Mouse (Mus musculus): ENCODE data around the gene Cadps2. TPM values are rescaled to one million over a fixed set of nuclear protein-coding genes. Genes with fewer than 3 reads are reported as not detected.

Gene Cadps2
- polyA plus RNA-seq, 1 experiment from 2014 or later = 6.1 TPM

DNA sequence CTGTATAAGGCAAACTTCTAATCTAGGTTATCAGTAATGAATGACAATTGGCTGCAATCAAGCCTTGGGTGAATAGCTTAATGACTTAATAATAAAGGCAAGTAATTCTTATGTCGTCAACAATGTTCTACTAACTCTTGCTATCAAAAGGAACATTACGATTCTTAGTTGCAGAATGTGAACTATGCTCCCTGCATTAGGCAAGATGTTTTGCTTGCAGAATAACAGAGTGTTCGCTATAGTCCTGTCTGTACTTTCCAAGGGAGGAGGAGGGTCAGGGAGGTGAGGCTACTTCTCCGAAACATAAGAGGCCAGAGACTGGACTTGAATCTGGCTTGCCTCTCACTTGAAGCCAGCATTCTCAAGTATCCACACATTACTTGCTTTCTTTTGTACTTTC lies 446.5 kb downstream of the Cadps2 start:
- no peaks in the 10 kb centered on the region for H3K4me1 ChIP-seq (ENCODE audit: control insufficient read depth, insufficient read depth, low read length)
- no peak for ATAC-seq
- no peak overlapping the region for H3K9ac ChIP-seq (ENCODE audit: low read depth, low read length)
- no peak overlapping the region for H3K4me3 ChIP-seq (ENCODE audit: low read depth, low read length)
- no peaks in the 10 kb centered on the region for H3K36me3 ChIP-seq (ENCODE audit: control insufficient read depth, insufficient read depth, low read length)
- no peak overlapping the region for H3K27ac ChIP-seq (ENCODE audit: low read length)
- H3K9me3 ChIP-seq (replicated peaks; ENCODE audit: control insufficient read depth, low read length, poor library complexity, severe bottlenecking) = no peaks in the 10 kb centered on the region
- 85% methylated on average over 4 of the region's 4 CpGs for WGBS
- H3K4me2 ChIP-seq (ENCODE audit: low read length) = no peak overlapping the region
- H3K27me3 ChIP-seq (ENCODE audit: control insufficient read depth, insufficient read depth, low read depth, low read length) = peaks cover 9% of the 10 kb centered on the region

- ATAC-seq = no peak
- Histone ChIP-seq H3K9me3 (replicated peaks; ENCODE audit: control insufficient read depth, low read length, poor library complexity, severe bottlenecking) (no peaks in the 10 kb centered on the region), H3K4me1 (ENCODE audit: control insufficient read depth, insufficient read depth, low read length) (peaks cover 10% of the 10 kb centered on the region), H3K4me3 (ENCODE audit: low read depth, low read length) (no peak overlapping the region), H3K4me2 (ENCODE audit: low read length) (no peak overlapping the region), H3K27ac (ENCODE audit: low read length) (no peak overlapping the region), H3K9ac (ENCODE audit: low read depth, low read length) (no peak overlapping the region), H3K27me3 (ENCODE audit: control insufficient read depth, insufficient read depth, low read depth, low read length) (peaks cover 17% of the 10 kb centered on the region), H3K36me3 (ENCODE audit: control insufficient read depth, insufficient read depth, low read length) (no peaks in the 10 kb centered on the region)
- WGBS = 8% methylated on average over 5 of the region's 5 CpGs
These were observed 452.5 kb downstream of the Cadps2 start for GRCm38 (mm10) chr6:23386711-23387110.

- H3K4me3 ChIP-seq (ENCODE audit: low read depth, low read length) = no peak overlapping the region
- peaks cover 16% of the 10 kb centered on the region for H3K27me3 ChIP-seq (ENCODE audit: control insufficient read depth, insufficient read depth, low read depth, low read length)
- WGBS = 15% methylated on average over 1 of the region's 1 CpGs
- H3K9me3 ChIP-seq (replicated peaks; ENCODE audit: control insufficient read depth, low read length, poor library complexity, severe bottlenecking) = no peaks in the 10 kb centered on the region
- H3K4me1 ChIP-seq (ENCODE audit: control insufficient read depth, insufficient read depth, low read length) = peaks cover 12% of the 10 kb centered on the region
- H3K9ac ChIP-seq (ENCODE audit: low read depth, low read length) = no peak overlapping the region
- no peaks in the 10 kb centered on the region for H3K36me3 ChIP-seq (ENCODE audit: control insufficient read depth, insufficient read depth, low read length)
- H3K27ac ChIP-seq (ENCODE audit: low read length) = no peak overlapping the region
- peak overlapping the region; percentile 31; the same call in 1 of the 2 replicates for H3K4me2 ChIP-seq (ENCODE audit: low read length)
- peak; percentile 74 for ATAC-seq
These were observed 456.2 kb downstream of the Cadps2 start for GRCm38 (mm10) chr6:23383004-23383347.

GRCm38 (mm10) chr6:23382283-23383003 lies 456.8 kb downstream of the Cadps2 start:
- Histone ChIP-seq H3K4me3 (ENCODE audit: low read depth, low read length) (no peak overlapping the region), H3K9me3 (replicated peaks; ENCODE audit: control insufficient read depth, low read length, poor library complexity, severe bottlenecking) (no peaks in the 10 kb centered on the region), H3K4me1 (ENCODE audit: control insufficient read depth, insufficient read depth, low read length) (peaks cover 12% of the 10 kb centered on the region), H3K27me3 (ENCODE audit: control insufficient read depth, insufficient read depth, low read depth, low read length) (peaks cover 16% of the 10 kb centered on the region), H3K27ac (ENCODE audit: low read length) (no peak overlapping the region), H3K4me2 (ENCODE audit: low read length) (peak overlapping the region; percentile 31), H3K9ac (ENCODE audit: low read depth, low read length) (no peak overlapping the region), H3K36me3 (ENCODE audit: control insufficient read depth, insufficient read depth, low read length) (no peaks in the 10 kb centered on the region)
- WGBS = 9% methylated on average over 12 of the region's 12 CpGs
- peak; percentile 76 for ATAC-seq

GRCm38 (mm10) chr6:23376327-23376726 lies 462.9 kb downstream of the Cadps2 start:
- H3K36me3 ChIP-seq (ENCODE audit: control insufficient read depth, insufficient read depth, low read length) = no peaks in the 10 kb centered on the region
- no peak for ATAC-seq
- WGBS = 91% methylated on average over 7 of the region's 7 CpGs
- no peaks in the 10 kb centered on the region for H3K4me1 ChIP-seq (ENCODE audit: control insufficient read depth, insufficient read depth, low read length)
- H3K27me3 ChIP-seq (ENCODE audit: control insufficient read depth, insufficient read depth, low read depth, low read length) = peaks cover 3% of the 10 kb centered on the region; the same call in 1 of the 2 replicates
- no peak overlapping the region for H3K9ac ChIP-seq (ENCODE audit: low read depth, low read length)
- no peak overlapping the region for H3K4me2 ChIP-seq (ENCODE audit: low read length)
- no peak overlapping the region for H3K27ac ChIP-seq (ENCODE audit: low read length)
- H3K4me3 ChIP-seq (ENCODE audit: low read depth, low read length) = no peak overlapping the region
- no peaks in the 10 kb centered on the region for H3K9me3 ChIP-seq (replicated peaks; ENCODE audit: control insufficient read depth, low read length, poor library complexity, severe bottlenecking)

- WGBS = 40% methylated on average over 8 of the region's 8 CpGs
- Histone ChIP-seq H3K27me3 (ENCODE audit: control insufficient read depth, insufficient read depth, low read depth, low read length) (no peaks in the 10 kb centered on the region), H3K27ac (ENCODE audit: low read length) (no peak overlapping the region), H3K4me1 (ENCODE audit: control insufficient read depth, insufficient read depth, low read length) (no peaks in the 10 kb centered on the region; the same call in 1 of the 2 replicates), H3K4me2 (ENCODE audit: low read length) (no peak overlapping the region), H3K9me3 (replicated peaks; ENCODE audit: control insufficient read depth, low read length, poor library complexity, severe bottlenecking) (no peaks in the 10 kb centered on the region), H3K9ac (ENCODE audit: low read depth, low read length) (no peak overlapping the region), H3K36me3 (ENCODE audit: control insufficient read depth, insufficient read depth, low read length) (no peaks in the 10 kb centered on the region), H3K4me3 (ENCODE audit: low read depth, low read length) (no peak overlapping the region)
- ATAC-seq = no peak
These were observed 477.3 kb downstream of the Cadps2 start for GRCm38 (mm10) chr6:23361842-23362451.

GRCm38 (mm10) chr6:23360596-23360995 lies 478.6 kb downstream of the Cadps2 start:
- H3K9ac ChIP-seq (ENCODE audit: low read depth, low read length) = no peak overlapping the region
- H3K27ac ChIP-seq (ENCODE audit: low read length) = no peak overlapping the region
- H3K4me3 ChIP-seq (ENCODE audit: low read depth, low read length) = no peak overlapping the region
- H3K4me2 ChIP-seq (ENCODE audit: low read length) = no peak overlapping the region
- ATAC-seq = no peak
- no peaks in the 10 kb centered on the region for H3K36me3 ChIP-seq (ENCODE audit: control insufficient read depth, insufficient read depth, low read length)
- H3K4me1 ChIP-seq (ENCODE audit: control insufficient read depth, insufficient read depth, low read length) = no peaks in the 10 kb centered on the region; the same call in 1 of the 2 replicates
- 67% methylated on average over 2 of the region's 2 CpGs for WGBS
- no peaks in the 10 kb centered on the region for H3K27me3 ChIP-seq (ENCODE audit: control insufficient read depth, insufficient read depth, low read depth, low read length)
- no peaks in the 10 kb centered on the region for H3K9me3 ChIP-seq (replicated peaks; ENCODE audit: control insufficient read depth, low read length, poor library complexity, severe bottlenecking)

- no peaks in the 10 kb centered on the region for H3K36me3 ChIP-seq (ENCODE audit: control insufficient read depth, insufficient read depth, low read length)
- H3K9me3 ChIP-seq (replicated peaks; ENCODE audit: control insufficient read depth, low read length, poor library complexity, severe bottlenecking) = no peaks in the 10 kb centered on the region
- H3K9ac ChIP-seq (ENCODE audit: low read depth, low read length) = no peak overlapping the region
- no peak overlapping the region for H3K4me2 ChIP-seq (ENCODE audit: low read length)
- ATAC-seq = no peak
- WGBS = 44% methylated on average over 4 of the region's 4 CpGs
- no peak overlapping the region for H3K4me3 ChIP-seq (ENCODE audit: low read depth, low read length)
- no peak overlapping the region for H3K27ac ChIP-seq (ENCODE audit: low read length)
- peaks cover 3% of the 10 kb centered on the region; the same call in 1 of the 2 replicates for H3K4me1 ChIP-seq (ENCODE audit: control insufficient read depth, insufficient read depth, low read length)
- no peaks in the 10 kb centered on the region for H3K27me3 ChIP-seq (ENCODE audit: control insufficient read depth, insufficient read depth, low read depth, low read length)
These were observed 483.1 kb downstream of the Cadps2 start for GRCm38 (mm10) chr6:23356141-23356540.

GRCm38 (mm10) chr6:23353480-23353879 lies 485.7 kb downstream of the Cadps2 start:
- ATAC-seq = peak; percentile 84

More at GRCm38 (mm10) chr6:23353480-23353879, 485.7 kb downstream of the Cadps2 start:
- 9% methylated on average over 7 of the region's 7 CpGs for WGBS
- H3K4me3 ChIP-seq (ENCODE audit: low read depth, low read length) = no peak overlapping the region
- H3K9me3 ChIP-seq (replicated peaks; ENCODE audit: control insufficient read depth, low read length, poor library complexity, severe bottlenecking) = no peaks in the 10 kb centered on the region
- peaks cover 3% of the 10 kb centered on the region; the same call in 1 of the 2 replicates for H3K4me1 ChIP-seq (ENCODE audit: control insufficient read depth, insufficient read depth, low read length)
- H3K9ac ChIP-seq (ENCODE audit: low read depth, low read length) = no peak overlapping the region
- no peak overlapping the region for H3K4me2 ChIP-seq (ENCODE audit: low read length)
- H3K27ac ChIP-seq (ENCODE audit: low read length) = no peak overlapping the region
- H3K27me3 ChIP-seq (ENCODE audit: control insufficient read depth, insufficient read depth, low read depth, low read length) = no peaks in the 10 kb centered on the region
- H3K36me3 ChIP-seq (ENCODE audit: control insufficient read depth, insufficient read depth, low read length) = no peaks in the 10 kb centered on the region

All from midbrain, embryonic 16.5 days (tissue).